Mouse (Mus musculus): Measurements from ENCODE around the gene Mon2.
"Not testable (repeated sequence)": the region's sequence is repeated elsewhere in the genome, so short reads cannot be mapped to it uniquely, and the experiment has no call there.

Gene Mon2

DNA sequence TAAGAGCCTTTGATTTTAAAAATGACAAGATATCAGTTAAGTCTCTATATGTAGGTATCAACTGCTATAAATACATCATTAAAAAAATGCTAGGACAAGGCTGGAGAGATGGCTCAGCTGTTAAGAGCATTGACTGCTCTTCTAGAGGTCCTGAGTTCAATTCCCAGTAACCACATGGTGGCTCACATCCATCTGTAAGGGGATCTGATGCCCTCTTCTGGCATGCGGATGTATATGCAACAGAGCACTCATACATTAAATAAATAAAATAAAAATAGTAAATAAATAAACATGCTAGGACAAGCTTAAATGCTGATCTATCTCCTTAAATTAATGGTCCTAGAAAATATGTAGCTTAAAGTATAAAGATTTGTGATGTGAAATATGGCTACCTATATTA is 19.2 kb downstream of the Mon2 start:
- no peak for DNase-seq (ENCODE audit: low spot score in 2 of 2)

DNA sequence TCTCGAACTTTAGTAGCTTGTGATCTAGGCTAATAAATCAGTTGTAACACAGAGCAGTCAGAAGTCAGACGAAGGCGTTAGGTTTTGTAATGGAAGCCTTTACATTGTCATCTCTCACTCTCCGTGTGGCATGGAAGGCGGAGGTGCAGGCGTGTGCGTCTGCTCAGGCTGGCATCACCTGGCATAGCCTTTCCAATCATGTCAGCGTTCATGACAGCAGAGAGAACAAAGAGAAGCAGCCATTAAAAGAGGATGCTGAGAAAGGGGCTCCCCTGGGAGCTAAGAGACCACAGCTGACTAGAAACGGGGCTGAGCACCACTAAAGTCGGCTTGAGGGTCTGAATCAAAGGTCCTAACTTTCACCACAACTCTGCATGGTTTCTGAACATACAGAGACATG is 19.8 kb downstream of the Mon2 start:
- no peak for DNase-seq (ENCODE audit: low spot score in 2 of 2)

DNA sequence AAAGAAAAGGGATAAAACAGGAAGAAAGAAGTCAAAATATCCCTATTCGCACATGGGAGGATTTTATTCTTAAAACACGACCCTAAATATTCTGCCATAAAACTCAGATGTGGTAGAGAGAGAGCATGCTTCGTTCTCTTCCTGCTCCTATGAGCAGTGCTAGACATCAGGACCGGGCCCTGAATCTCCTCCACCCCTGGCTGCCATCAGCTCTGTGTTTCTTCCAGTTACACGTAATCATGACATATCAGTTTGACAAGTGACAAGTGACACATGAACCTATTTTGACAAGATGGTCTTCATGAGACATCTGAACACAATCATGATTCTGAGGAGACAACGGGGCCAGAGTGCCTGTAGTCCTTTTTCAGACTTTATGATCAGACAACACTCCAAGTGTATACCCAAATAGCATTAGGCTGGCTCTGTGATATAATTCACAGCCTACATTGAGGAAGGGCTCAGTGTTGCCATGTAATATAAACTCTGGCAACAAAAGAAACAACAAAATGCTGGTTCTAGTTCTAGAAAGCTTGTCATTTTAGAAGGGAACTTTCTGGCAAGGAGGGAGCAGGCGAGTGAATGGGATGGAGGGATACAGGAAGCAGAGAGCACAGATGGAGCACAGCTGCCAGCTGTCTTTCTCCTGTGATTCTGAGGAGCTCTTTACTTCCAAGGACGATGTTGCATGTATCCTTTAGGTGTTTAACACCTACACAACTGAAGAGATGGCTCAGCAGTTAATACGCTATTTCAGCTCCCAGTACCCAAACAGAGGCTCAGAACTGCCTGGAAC is 20.9 kb downstream of the Mon2 start:
- DNase-seq (ENCODE audit: low spot score in 2 of 2): no peak

DNA sequence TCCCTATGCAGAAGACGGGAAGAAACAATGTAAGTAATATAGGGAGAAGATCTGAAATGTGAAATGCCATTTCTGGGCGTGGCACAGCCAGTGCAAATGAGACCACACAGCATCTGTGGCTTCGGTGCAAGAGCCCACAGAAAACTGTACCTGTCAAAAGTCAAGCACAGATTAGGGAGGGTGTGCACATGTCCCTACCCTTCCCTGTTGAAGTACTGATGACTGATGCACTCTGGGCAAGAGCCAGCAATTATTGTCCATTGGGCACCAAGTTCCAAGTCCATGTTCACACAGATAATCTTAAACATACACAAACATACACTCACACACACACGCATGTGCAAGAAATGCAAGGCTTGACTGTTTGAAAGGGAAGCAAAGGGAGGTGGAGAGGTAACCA is 22.7 kb downstream of the Mon2 start:
- no peak for DNase-seq (ENCODE audit: low spot score in 2 of 2)

DNA sequence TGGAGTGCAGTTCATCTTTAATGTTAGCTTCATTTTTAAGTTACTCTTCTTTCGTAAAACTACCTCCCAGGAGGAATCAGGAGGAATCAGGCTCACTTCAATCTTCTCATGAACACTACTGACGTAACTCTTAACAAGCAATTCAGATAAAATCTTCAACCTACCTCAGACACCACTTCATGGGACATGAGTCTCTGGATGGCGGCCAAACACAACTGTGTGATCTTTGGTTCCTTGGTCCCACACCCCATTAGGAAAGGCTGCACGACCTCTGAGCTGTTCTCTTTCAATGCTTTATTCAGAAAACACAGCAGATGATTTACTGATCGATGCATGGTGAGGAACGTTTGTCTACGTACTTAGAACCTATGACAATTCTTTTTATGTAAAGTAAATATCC is 24.3 kb downstream of the Mon2 start:
- DNase-seq (ENCODE audit: low spot score in 2 of 2): no peak

DNA sequence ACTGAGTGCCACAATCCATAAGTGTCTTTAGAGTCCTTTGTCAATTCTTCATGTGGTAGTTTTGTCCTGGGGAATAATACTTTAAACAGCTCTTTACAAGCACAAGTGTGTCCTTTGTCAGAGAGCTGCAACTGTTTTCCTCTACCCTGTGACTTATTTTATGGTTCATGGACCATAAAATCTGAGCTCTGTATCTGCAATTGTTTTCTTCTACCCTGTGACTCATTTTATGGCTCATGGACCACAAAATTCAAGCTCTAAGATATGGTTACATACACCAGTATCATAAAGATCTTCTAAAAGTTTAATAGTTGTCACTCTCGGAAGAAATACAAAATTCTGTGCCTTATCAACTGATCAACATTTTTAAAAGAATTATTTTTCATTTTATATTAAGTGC is 27.6 kb downstream of the Mon2 start:
- no peak for DNase-seq (ENCODE audit: low spot score in 2 of 2)

DNA sequence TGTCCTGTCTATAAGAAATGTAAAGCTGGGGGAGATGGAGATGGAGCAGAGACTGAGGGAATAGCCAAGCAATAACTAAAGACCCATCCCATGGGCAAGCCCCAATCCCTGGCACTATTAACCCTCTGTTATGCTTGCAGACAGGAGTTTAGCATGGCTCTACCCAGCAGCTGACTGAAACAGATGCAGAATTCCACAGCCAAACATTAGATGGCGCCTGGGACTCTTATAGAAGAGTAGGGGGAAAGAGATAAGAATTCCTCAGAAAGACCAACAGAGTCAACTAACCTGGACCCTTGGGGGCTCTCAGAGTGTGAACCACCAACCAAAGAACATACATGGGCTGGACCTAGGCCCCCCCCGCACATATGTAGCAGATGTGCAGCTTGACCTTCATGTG is 36.4 kb downstream of the Mon2 start:
- no peak for DNase-seq (ENCODE audit: low spot score in 2 of 2)

DNA sequence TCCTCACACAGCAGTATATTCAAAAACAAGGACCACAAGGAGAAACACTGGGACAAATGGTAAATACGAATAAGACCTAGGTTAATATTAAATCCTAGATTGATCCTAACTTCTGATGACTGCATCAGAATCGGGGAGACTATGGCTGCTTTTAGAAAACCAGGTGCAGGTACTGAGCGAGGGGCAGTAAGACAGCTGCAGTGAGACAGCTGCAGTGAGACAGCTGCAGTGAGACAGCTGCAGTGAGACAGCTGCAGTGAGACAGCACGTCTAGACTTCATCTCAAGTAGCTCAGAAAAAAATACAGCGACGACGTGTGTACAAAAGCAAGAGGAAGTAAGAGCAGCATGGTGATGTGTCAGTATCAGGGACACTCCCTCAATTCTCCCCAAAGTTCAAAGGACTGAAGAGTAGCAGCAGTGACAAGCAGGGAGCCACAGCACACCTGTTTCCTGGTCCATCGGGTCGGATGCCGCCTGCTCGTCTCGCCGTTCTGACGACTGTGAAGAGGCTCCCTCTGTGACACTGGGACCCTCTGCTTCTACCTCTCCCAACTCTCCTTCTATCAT is 44.1 kb downstream of the Mon2 start:
- no peak for DNase-seq (ENCODE audit: low spot score in 2 of 2)

DNA sequence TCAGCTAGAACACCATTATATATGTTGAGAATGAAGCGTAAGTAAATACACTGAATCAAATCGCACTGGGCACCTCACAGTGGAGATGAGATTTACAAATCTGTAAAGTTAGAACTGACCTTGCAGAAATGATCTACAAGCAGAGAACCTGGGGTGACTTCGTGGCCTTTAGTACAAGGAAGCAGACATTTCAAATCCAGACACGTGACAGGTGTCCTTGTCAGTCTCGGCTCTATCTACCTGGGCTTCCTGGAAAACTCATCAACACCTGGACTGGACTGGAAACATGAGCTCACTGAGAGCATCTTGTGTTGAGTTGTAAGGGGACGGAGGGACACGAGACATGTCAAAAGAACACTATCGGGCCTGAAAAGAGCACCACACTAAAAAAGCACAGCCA is 44.9 kb downstream of the Mon2 start:
- no peak for DNase-seq (ENCODE audit: low spot score in 2 of 2)

DNA sequence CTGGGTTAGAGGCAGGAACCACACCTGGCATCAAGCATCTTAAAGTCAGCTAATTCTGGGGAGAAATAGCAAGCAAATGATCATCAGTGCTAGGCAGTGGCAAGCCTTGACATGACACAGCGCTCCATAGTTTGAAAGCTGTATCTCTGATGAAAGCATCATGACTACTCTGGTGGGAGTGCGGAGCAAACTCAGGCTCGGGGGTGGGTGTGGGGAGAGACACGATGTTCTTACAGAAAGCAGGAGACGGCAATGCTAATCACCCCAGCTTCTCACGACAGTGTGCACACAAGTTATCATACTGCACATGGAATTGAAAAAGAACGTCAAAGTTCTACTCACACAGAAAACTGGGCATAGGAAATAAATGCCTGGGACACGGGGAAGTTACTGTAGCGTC is 45.7 kb downstream of the Mon2 start:
- no peak for DNase-seq (ENCODE audit: low spot score in 2 of 2)

DNA sequence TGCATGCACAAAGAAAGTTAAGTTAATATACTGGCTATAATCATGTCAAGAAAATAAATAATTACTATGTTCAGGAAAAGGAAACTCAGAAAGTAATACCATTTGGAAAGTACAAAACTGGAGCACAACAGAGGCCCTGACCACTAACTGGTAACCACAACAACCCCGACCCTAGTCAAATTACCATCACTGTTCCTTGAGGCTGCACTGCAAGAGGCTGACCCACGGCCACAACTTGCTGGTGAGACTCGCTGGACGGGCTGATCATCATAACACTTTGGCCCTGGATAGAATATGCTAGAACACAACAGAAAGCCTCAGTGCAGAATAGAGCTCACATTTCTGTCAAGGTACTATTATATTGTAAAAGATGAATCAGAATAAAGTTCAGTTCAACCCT is 47.4 kb downstream of the Mon2 start:
- no peak for DNase-seq (ENCODE audit: low spot score in 2 of 2)

DNA sequence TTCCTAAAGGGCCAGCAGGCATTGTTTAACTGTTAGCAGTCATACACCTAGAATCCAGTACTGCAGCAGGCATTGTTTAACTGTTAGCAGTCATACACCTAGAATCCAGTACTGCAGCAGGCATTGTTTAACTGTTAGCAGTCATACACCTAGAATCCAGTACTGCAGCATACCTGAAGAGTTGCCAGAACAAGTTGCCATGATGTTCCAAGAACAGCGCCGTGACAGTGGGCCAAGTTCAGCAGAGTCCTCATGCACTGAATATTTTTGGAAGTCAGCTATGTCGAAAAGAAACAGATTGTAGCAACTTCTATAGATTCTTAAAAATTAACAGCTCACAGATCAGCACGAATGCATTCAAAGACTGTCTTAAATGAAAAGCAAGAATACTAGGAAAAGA is 49.6 kb downstream of the Mon2 start:
- DNase-seq (ENCODE audit: low spot score in 2 of 2): not testable (repeated sequence)

DNA sequence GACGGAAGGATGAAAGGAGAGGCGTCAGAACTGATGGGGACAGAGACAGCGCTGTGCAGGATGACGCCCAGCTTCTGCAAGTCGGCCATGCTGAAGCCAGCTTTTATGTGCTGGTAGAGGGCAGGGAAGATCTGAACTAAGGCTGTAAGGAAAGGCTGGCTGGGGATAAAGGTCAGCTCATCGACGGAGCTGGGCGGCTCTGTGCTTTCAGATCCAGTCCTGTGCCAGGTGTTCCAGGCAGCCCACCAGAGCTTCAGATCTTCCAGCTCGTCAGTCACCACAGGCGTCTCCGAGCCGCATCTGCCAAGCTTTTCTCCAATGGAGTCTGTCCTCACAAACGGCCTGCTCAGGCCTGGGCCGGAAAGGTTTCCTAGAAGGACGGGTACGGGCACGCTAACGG is 62.9 kb downstream of the Mon2 start:
- DNase-seq (ENCODE audit: low spot score in 2 of 2): no peak

DNA sequence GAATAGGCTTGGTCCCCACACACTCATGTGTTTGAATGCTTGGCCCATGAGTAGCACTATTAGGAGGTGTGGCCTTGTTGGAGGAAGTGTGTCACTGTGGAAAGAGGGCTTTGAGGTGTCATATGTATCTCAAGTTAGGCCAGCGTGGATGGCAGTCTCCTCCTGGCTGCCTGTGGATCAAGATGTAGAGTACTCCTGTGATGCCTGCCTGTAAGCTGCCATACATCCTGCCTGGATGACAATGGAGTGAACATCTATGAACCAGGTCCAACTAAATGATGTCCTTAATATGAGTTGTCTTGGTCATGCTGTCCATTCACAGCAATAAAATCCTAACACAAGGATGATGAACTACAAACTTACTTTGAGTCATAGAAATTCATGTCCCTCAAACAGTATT is 64.9 kb downstream of the Mon2 start:
- no peak for DNase-seq (ENCODE audit: low spot score in 2 of 2)

DNA sequence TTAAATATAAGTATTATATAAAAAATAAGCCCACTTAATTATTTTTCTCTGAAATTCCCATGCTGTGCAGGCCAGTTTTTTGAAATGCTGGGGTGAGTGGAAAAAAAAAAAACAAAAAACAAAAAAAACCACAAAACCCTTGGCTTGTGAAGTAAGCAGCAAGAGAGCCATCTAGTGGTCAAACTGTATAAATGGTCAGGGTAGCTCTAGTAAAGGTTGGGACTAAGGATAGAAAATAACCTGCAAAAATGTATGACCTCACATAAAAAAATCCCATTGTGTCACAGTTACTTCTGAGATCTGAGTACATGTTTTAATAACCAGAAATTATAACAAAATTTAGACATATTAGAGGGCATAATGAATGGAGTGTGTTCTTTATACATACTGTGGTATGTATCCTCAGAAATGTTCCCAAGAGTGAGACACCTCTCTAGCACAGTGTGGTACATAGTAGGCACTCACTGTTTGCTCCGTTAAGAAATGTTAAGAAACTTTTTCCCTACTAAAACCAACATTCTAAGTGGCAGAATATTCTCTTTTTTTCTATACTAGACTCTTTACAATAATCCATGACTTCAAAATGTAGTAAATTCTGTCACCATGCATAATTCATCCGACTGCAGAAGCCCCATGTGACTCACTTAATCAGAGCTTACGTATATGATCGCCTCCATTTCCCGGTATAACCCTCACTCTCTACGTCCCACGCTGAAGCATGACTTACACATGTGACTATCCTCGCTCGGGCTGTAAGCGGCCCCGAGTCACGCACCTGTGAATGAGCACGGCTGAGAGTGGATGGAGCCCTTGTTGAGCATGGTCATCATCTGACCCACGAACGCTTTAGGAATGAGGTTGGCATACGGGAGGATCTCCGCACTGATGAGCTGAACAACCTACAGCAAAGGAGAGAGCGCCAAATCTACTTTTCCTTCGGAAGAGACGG is 70.8 kb downstream of the Mon2 start:
- no peak for DNase-seq (ENCODE audit: low spot score in 2 of 2)

DNA sequence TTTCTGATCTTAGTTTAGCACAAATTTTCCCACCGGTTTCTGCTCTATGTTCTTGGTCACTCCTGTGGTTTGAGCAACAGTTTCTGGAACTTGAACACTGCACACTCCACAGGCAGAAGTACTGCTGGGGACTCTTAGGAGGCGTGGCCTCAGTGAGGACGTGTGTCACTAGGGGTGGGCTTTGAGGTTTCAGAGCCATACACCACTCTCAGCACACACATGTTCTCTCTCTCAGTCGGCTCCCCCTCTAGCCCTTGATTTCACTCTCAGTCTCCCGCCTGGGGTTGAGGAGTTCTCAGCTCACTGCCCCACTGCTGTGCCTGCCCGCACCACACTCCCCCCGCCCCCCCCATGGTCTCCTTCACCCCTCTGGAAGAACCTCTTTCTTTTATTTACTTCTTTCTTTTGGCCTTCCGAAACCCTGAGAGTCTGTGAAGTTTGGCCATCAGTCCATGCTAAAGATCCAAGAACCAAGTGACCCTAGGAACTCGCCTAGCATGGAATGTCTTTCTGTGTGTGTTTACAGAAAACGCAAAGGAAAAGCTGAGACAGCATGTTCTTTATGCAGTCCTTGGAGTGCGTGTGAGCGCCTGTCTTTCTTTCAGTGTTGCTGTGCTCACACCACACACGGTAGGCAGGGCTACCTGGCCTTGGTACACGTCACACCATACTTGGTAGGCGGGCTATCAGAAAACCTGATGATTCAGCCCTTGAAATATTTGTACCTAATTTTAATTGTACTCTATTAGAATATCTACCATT is 71.6 kb downstream of the Mon2 start:
- no peak for DNase-seq (ENCODE audit: low spot score in 2 of 2)

DNA sequence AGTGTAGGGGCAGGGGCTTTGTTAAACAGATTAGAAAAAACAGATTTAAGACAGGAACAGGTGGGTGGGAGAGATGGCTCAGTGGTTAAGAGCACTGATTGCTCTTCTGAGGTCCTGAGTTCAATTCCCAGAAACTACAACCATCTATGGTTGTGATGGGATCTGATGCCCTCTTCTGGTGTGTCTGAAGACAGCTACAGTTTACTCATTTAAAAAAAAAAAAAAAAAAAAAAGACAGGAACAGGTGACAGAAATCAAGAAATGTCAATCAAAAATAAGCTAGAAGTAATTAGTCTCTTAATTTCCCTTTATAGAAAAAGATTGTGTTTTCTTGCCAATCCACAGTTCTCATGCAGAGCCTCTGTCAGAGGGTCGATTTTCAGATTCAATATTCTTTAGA is 74.3 kb downstream of the Mon2 start:
- no peak for DNase-seq (ENCODE audit: low spot score in 2 of 2)

DNA sequence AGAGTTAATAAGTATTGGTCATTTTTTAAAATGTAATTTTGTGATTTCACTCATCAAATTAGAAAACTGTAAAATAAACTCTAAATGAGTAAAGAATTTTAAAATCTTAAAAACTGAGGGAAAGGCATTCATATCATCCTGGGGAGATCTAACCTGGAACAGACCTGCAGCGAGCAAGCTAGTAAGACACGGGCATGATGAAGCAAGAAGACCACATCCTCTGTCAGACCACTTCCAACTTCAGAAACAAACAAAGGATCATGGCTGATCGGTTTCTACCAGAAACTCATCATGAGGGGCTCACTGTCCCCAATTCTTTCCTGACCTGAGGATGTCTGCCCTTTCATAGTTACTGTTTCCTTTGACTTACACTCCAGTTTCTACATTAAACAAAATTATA is 74.9 kb downstream of the Mon2 start:
- no peak for DNase-seq (ENCODE audit: low spot score in 2 of 2)

DNA sequence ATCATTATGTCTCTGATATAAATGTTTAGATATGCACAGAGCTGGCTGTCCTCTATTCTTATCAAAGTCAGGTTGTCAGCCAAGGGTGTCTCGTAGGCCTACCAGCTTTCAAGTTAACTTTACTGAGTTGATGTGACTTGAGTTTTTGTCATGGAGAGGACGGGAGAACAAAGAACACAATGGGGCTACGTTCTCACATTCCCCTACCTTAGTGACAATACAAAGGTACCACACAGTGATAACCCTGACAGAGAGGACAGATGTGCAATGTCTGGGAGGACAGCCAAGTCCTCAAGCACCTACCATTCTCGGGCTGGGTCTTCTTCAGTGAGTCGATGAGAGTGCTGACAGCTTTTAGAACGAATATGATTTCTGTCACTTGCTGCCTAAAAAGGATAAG is 76.9 kb downstream of the Mon2 start:
- no peak for DNase-seq (ENCODE audit: low spot score in 2 of 2)

DNA sequence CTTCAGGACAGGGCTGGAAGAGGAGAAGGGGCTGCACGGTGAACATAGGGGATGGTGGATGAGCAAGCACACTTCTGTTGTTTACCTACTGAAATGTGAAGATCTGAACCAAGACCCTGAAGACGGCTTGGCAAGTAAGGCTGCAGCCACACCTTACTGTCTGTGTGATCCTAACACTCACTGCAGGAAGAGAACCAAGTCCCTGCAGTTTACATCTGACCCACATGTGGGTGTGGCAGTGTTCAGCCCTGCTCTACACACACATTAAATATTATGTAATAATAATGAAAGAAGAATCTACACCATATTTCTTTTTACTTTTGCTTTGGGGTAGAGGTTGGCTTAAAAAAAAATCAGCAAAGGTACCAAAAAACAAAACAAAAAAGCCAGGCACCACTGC is 78.5 kb downstream of the Mon2 start:
- no peak for DNase-seq (ENCODE audit: low spot score in 2 of 2)

DNA sequence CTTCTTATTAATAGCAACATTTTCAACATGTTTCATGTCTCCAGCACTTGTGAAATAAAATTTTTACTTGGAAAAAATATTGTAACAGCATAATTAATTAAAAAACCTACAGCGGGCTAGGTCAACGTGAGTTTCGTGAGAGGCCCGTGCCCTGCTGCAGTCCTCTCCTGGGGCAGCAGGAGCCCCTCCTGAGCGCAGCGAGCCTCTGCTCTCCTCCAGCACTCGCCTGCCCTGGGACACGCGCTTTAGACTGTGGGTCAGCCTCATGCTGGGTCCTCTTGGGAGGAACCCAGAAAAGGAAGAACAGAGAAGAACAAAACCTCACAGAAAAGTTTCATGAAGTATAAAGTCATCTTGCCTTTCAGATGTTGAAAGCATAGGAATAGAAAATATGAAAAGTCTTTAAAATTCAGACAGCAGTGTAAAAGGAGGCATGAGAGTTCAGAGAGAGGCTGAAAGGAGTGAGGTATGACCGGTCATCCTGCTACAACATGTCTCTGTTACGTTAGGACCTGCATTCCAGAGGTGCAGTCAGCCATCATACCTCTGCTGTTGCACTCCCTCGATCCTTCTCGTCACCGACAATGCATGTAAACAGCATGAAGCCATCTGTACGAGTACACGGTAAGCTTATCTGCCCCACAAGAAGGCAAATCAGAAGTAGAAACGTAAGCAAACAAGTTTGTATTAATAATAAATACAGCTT is 81.8 kb downstream of the Mon2 start:
- DNase-seq (ENCODE audit: low spot score in 2 of 2): no peak

All from natural killer cell, adult 2 months (primary cell).